Mouse (Mus musculus): ENCODE data around the gene Tfap2e. TPM values are rescaled to one million over a fixed set of nuclear protein-coding genes. Genes with fewer than 3 reads are reported as not detected.
A peak's percentile ranks its signal among the peaks of the same experiment; 100 is the strongest.

The Tfap2e gene
- total and polyA plus RNA-seq, 2 experiments = not detected

- TF ChIP-seq POLR2A (IDR thresholded peaks at IDR 0.05; ENCODE audit: extremely low read depth, insufficient read depth, low read length) (no peak), CTCF (IDR thresholded peaks at IDR 0.05; ENCODE audit: low read depth, low read length) (no peak)
- Histone ChIP-seq H3K36me3 (ENCODE audit: control insufficient read depth, insufficient read depth, low read length) (peaks cover 6% of the 10 kb centered on the region; the same call in 1 of the 2 replicates), H3K4me3 (ENCODE audit: insufficient read depth, low read depth, low read length) (peak overlapping the region; percentile 82), H3K27me3 (ENCODE audit: control insufficient read depth, insufficient read depth, low read length) (no peaks in the 10 kb centered on the region), H3K79me2 (ENCODE audit: control insufficient read depth, insufficient read depth, low read length) (peaks cover 5% of the 10 kb centered on the region; the same call in 1 of the 2 replicates), H3K27ac (replicated peaks; ENCODE audit: insufficient read depth, low read depth, low read length) (peak overlapping the region; percentile 74), H3K4me1 (ENCODE audit: control insufficient read depth, insufficient read depth, low read length) (peaks cover 6% of the 10 kb centered on the region), H3K9ac (ENCODE audit: low read depth, low read length) (peak overlapping the region; percentile 77)
- DNase-seq (ENCODE audit: extremely low read depth, low read depth, low spot score) = no peak
- WGBS = 1% methylated on average over 12 of the region's 12 CpGs
Observed at GRCm38 (mm10) chr4:126754231-126754611, 18.2 kb upstream of the Tfap2e start.

- H3K27ac ChIP-seq (replicated peaks; ENCODE audit: insufficient read depth, low read depth, low read length) = peak within 1 kb of the TSS; percentile 90
- TF ChIP-seq POLR2A (IDR thresholded peaks at IDR 0.05; ENCODE audit: extremely low read depth, insufficient read depth, low read length) = peak; percentile 42
- no peak for TF ChIP-seq CTCF (IDR thresholded peaks at IDR 0.05; ENCODE audit: low read depth, low read length)
- peak; percentile 82 for DNase-seq (ENCODE audit: extremely low read depth, low read depth, low spot score)
Observed at GRCm38 (mm10) chr4:126753268-126754230, 17.5 kb upstream of the Tfap2e start, which contains the start of the genes Ncdn and AU040320. TSS of gene Ncdn (minus strand) at chr4:126753438. TSS of gene AU040320 (plus strand) at chr4:126753544.

GRCm38 (mm10) chr4:126752608-126753141 is 16.6 kb upstream of the Tfap2e start:
- TF ChIP-seq CTCF (IDR thresholded peaks at IDR 0.05; ENCODE audit: low read depth, low read length) = no peak
- TF ChIP-seq POLR2A (IDR thresholded peaks at IDR 0.05; ENCODE audit: extremely low read depth, insufficient read depth, low read length) = no peak
- no peak for DNase-seq (ENCODE audit: extremely low read depth, low read depth, low spot score)
- Histone ChIP-seq H3K4me3 (ENCODE audit: insufficient read depth, low read depth, low read length) (peak overlapping the region; percentile 82), H3K36me3 (ENCODE audit: control insufficient read depth, insufficient read depth, low read length) (no peaks in the 10 kb centered on the region), H3K79me2 (ENCODE audit: control insufficient read depth, insufficient read depth, low read length) (no peaks in the 10 kb centered on the region; the same call in 1 of the 2 replicates), H3K4me1 (ENCODE audit: control insufficient read depth, insufficient read depth, low read length) (peaks cover 6% of the 10 kb centered on the region), H3K27me3 (ENCODE audit: control insufficient read depth, insufficient read depth, low read length) (no peaks in the 10 kb centered on the region), H3K9ac (ENCODE audit: low read depth, low read length) (peak overlapping the region; percentile 75), H3K27ac (replicated peaks; ENCODE audit: insufficient read depth, low read depth, low read length) (no peak overlapping the region)
- under 1% methylated on average over 23 of the region's 23 CpGs for WGBS

More at GRCm38 (mm10) chr4:126753268-126754230, 17.5 kb upstream of the Tfap2e start, which contains the start of the genes Ncdn and AU040320:
- WGBS = 1% methylated on average over 71 of the region's 71 CpGs
- Histone ChIP-seq H3K9ac (ENCODE audit: low read depth, low read length) (peak within 1 kb of the TSS; percentile 88), H3K79me2 (ENCODE audit: control insufficient read depth, insufficient read depth, low read length) (peaks cover 5% of the 10 kb centered on the region; the same call in 1 of the 2 replicates), H3K27me3 (ENCODE audit: control insufficient read depth, insufficient read depth, low read length) (no peaks in the 10 kb centered on the region), H3K36me3 (ENCODE audit: control insufficient read depth, insufficient read depth, low read length) (peaks cover 5% of the 10 kb centered on the region; the same call in 1 of the 2 replicates), H3K4me1 (ENCODE audit: control insufficient read depth, insufficient read depth, low read length) (peaks cover 6% of the 10 kb centered on the region), H3K4me3 (ENCODE audit: insufficient read depth, low read depth, low read length) (peak within 1 kb of the TSS; percentile 82)

GRCm38 (mm10) chr4:126752024-126752607 is 16.1 kb upstream of the Tfap2e start:
- no peaks in the 10 kb centered on the region for H3K36me3 ChIP-seq (ENCODE audit: control insufficient read depth, insufficient read depth, low read length)
- H3K27ac ChIP-seq (replicated peaks; ENCODE audit: insufficient read depth, low read depth, low read length) = no peak overlapping the region
- WGBS = 27% methylated on average over 13 of the region's 13 CpGs
- H3K79me2 ChIP-seq (ENCODE audit: control insufficient read depth, insufficient read depth, low read length) = no peaks in the 10 kb centered on the region; the same call in 1 of the 2 replicates
- TF ChIP-seq POLR2A (IDR thresholded peaks at IDR 0.05; ENCODE audit: extremely low read depth, insufficient read depth, low read length) (no peak), CTCF (IDR thresholded peaks at IDR 0.05; ENCODE audit: low read depth, low read length) (no peak)
- no peak overlapping the region; the same call in 1 of the 2 replicates for H3K9ac ChIP-seq (ENCODE audit: low read depth, low read length)
- peak overlapping the region; percentile 13; the same call in 1 of the 2 replicates for H3K4me3 ChIP-seq (ENCODE audit: insufficient read depth, low read depth, low read length)
- peaks cover 6% of the 10 kb centered on the region for H3K4me1 ChIP-seq (ENCODE audit: control insufficient read depth, insufficient read depth, low read length)
- no peaks in the 10 kb centered on the region for H3K27me3 ChIP-seq (ENCODE audit: control insufficient read depth, insufficient read depth, low read length)
- no peak for DNase-seq (ENCODE audit: extremely low read depth, low read depth, low spot score)

GRCm38 (mm10) chr4:126751556-126752023 is 15.6 kb upstream of the Tfap2e start:
- H3K9ac ChIP-seq (ENCODE audit: low read depth, low read length) = no peak overlapping the region
- H3K4me3 ChIP-seq (ENCODE audit: insufficient read depth, low read depth, low read length) = no peak overlapping the region
- H3K79me2 ChIP-seq (ENCODE audit: control insufficient read depth, insufficient read depth, low read length) = no peaks in the 10 kb centered on the region; the same call in 1 of the 2 replicates

More at GRCm38 (mm10) chr4:126751556-126752023, 15.6 kb upstream of the Tfap2e start:
- no peak for DNase-seq (ENCODE audit: extremely low read depth, low read depth, low spot score)
- Histone ChIP-seq H3K4me1 (ENCODE audit: control insufficient read depth, insufficient read depth, low read length) (peaks cover 6% of the 10 kb centered on the region; the same call in 1 of the 2 replicates), H3K27me3 (ENCODE audit: control insufficient read depth, insufficient read depth, low read length) (no peaks in the 10 kb centered on the region), H3K36me3 (ENCODE audit: control insufficient read depth, insufficient read depth, low read length) (no peaks in the 10 kb centered on the region), H3K27ac (replicated peaks; ENCODE audit: insufficient read depth, low read depth, low read length) (no peak overlapping the region)
- TF ChIP-seq CTCF (IDR thresholded peaks at IDR 0.05; ENCODE audit: low read depth, low read length) (no peak), POLR2A (IDR thresholded peaks at IDR 0.05; ENCODE audit: extremely low read depth, insufficient read depth, low read length) (no peak)
- 89% methylated on average over 10 of the region's 10 CpGs for WGBS

Measured in liver, adult 2 months (tissue).